Mouse (Mus musculus): ENCODE results near the gene Cdkl4.

- TF ChIP-seq GATA1 (IDR thresholded peaks at IDR 0.05; ENCODE audit: borderline replicate concordance, low read length), result no peak
- no peak for TF ChIP-seq TAL1 (conservative IDR thresholded peaks at IDR 0.05; ENCODE audit: low read depth, low read length)
- no peak for TF ChIP-seq CTCF (IDR thresholded peaks at IDR 0.05; ENCODE audit: low read depth, low read length)
- no peak for TF ChIP-seq POLR2AphosphoS5 (IDR thresholded peaks at IDR 0.05; ENCODE audit: insufficient replicate concordance, low read depth, low read length)
These were observed 78.9 kb downstream of the Cdkl4 start for GRCm38 (mm10) chr17:80498600-80499268.
